Mouse (Mus musculus): Measurements from ENCODE around the gene Cenpv. TPM values are rescaled to one million over a fixed set of nuclear protein-coding genes. Genes with fewer than 3 reads are reported as not detected.

Gene Cenpv
- polyA plus RNA-seq, 1 experiment from 2014 or later: 86.3 TPM

DNA sequence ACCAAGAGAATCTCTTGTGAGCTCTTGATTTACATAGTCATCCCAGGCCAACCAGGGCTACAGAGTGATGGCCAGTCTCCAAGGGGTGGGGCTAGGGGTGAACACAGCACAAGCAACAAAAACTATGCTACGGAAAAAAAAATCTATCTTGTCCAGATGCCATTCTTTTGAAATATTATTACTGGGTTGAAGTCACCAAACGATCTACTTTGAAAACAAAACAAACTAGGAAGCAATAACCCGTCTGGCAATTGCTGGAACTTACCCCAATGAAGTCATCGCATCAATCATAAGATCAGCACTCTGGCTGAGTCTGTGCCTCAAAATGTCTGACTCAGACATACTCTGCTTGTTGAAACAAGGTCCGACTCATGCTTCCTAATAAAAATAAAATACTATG lies 10.7 kb upstream of the Cenpv start:
- Histone ChIP-seq H3K9me3 (ENCODE audit: control insufficient read depth, low read length) (no peaks in the 10 kb centered on the region), H3K4me3 (replicated peaks; ENCODE audit: low read length) (peak overlapping the region; percentile 66), H3K27ac (ENCODE audit: low read length) (peak overlapping the region; percentile 97), H3K4me2 (ENCODE audit: low read length) (peak overlapping the region; percentile 90), H3K4me1 (replicated peaks; ENCODE audit: control insufficient read depth, insufficient read depth, low read length) (peaks cover 21% of the 10 kb centered on the region), H3K27me3 (replicated peaks; ENCODE audit: control insufficient read depth, insufficient read depth, low read length) (no peaks in the 10 kb centered on the region), H3K9ac (replicated peaks; ENCODE audit: low read depth, low read length) (peak overlapping the region; percentile 97), H3K36me3 (ENCODE audit: control insufficient read depth, insufficient read depth) (peaks cover 2% of the 10 kb centered on the region; the same call in 1 of the 2 replicates)
- 10% methylated on average over 5 of the region's 5 CpGs for WGBS
- ATAC-seq: no peak

- Histone ChIP-seq H3K27me3 (replicated peaks; ENCODE audit: control insufficient read depth, insufficient read depth, low read length) (no peaks in the 10 kb centered on the region), H3K27ac (ENCODE audit: low read length) (no peak overlapping the region), H3K9ac (replicated peaks; ENCODE audit: low read depth, low read length) (no peak overlapping the region), H3K9me3 (ENCODE audit: control insufficient read depth, low read length) (no peaks in the 10 kb centered on the region), H3K4me3 (replicated peaks; ENCODE audit: low read length) (no peak overlapping the region), H3K4me1 (replicated peaks; ENCODE audit: control insufficient read depth, insufficient read depth, low read length) (peaks cover 5% of the 10 kb centered on the region), H3K4me2 (ENCODE audit: low read length) (no peak overlapping the region), H3K36me3 (ENCODE audit: control insufficient read depth, insufficient read depth) (no peaks in the 10 kb centered on the region)
- ATAC-seq: no peak
- 91% methylated on average over 3 of the region's 3 CpGs for WGBS
Observed at GRCm38 (mm10) chr11:62543991-62544390, 4.9 kb upstream of the Cenpv start.

DNA sequence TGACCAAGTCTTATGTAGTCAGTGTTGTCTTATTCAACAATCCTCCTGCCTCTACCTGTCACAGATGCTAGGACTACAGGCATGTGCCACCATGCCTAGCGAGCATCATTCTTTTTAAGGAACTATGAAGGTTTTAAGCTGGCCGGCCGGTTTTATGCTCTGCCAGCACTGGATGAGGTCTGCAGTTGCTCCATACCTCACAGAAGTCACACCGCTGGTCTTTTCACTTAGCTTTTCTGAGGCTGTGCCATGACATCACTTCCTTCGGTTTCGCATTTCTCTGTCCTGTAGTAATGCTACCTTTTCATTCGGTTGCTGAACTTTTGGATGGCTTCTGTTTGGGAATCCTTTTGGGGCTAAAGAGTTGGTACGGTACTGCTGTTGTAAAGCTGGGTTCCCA lies 2.5 kb upstream of the Cenpv start:
- no peak overlapping the region for H3K9ac ChIP-seq (replicated peaks; ENCODE audit: low read depth, low read length)
- no peaks in the 10 kb centered on the region for H3K27me3 ChIP-seq (replicated peaks; ENCODE audit: control insufficient read depth, insufficient read depth, low read length)
- H3K4me2 ChIP-seq (ENCODE audit: low read length): no peak overlapping the region
- H3K4me1 ChIP-seq (replicated peaks; ENCODE audit: control insufficient read depth, insufficient read depth, low read length): peaks cover 8% of the 10 kb centered on the region
- no peak for ATAC-seq
- no peaks in the 10 kb centered on the region for H3K9me3 ChIP-seq (ENCODE audit: control insufficient read depth, low read length)
- no peak overlapping the region for H3K27ac ChIP-seq (ENCODE audit: low read length)
- 86% methylated on average over 8 of the region's 8 CpGs for WGBS
- no peak overlapping the region for H3K4me3 ChIP-seq (replicated peaks; ENCODE audit: low read length)
- no peaks in the 10 kb centered on the region for H3K36me3 ChIP-seq (ENCODE audit: control insufficient read depth, insufficient read depth)

- Histone ChIP-seq H3K36me3 (ENCODE audit: control insufficient read depth, insufficient read depth) (no peaks in the 10 kb centered on the region), H3K27me3 (replicated peaks; ENCODE audit: control insufficient read depth, insufficient read depth, low read length) (no peaks in the 10 kb centered on the region), H3K27ac (ENCODE audit: low read length) (no peak overlapping the region), H3K9ac (replicated peaks; ENCODE audit: low read depth, low read length) (no peak overlapping the region), H3K4me2 (ENCODE audit: low read length) (no peak overlapping the region), H3K4me1 (replicated peaks; ENCODE audit: control insufficient read depth, insufficient read depth, low read length) (peaks cover 10% of the 10 kb centered on the region), H3K4me3 (replicated peaks; ENCODE audit: low read length) (no peak overlapping the region), H3K9me3 (ENCODE audit: control insufficient read depth, low read length) (no peaks in the 10 kb centered on the region)
- no peak for ATAC-seq
- 45% methylated on average over 2 of the region's 2 CpGs for WGBS
Observed at GRCm38 (mm10) chr11:62540969-62541368, 1.9 kb upstream of the Cenpv start.

DNA sequence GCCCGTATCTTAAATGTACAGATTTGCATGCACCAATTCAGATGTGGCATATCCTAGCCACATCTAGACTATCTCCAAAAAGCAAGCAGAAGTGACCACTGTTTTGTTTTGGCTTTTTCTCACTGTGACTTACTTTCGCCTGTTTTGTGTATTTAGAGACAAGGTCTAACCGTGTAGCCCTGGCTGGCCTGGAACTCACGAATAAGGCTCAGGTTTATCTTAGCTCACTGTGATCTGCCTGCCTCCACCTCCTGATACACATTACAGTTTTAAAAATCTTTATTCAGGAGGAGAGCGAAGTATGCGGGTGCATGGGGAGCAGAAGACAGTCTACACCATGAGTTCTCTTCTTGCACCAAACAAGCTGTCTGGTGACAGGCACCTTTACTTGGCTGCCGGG lies 1.1 kb upstream of the Cenpv start:
- no peaks in the 10 kb centered on the region for H3K27me3 ChIP-seq (replicated peaks; ENCODE audit: control insufficient read depth, insufficient read depth, low read length)
- 86% methylated on average over 7 of the region's 7 CpGs for WGBS
- H3K4me2 ChIP-seq (ENCODE audit: low read length): no peak overlapping the region
- H3K4me3 ChIP-seq (replicated peaks; ENCODE audit: low read length): no peak overlapping the region
- peaks cover 10% of the 10 kb centered on the region for H3K4me1 ChIP-seq (replicated peaks; ENCODE audit: control insufficient read depth, insufficient read depth, low read length)
- H3K36me3 ChIP-seq (ENCODE audit: control insufficient read depth, insufficient read depth): no peaks in the 10 kb centered on the region
- H3K27ac ChIP-seq (ENCODE audit: low read length): no peak overlapping the region
- ATAC-seq: no peak
- H3K9ac ChIP-seq (replicated peaks; ENCODE audit: low read depth, low read length): no peak overlapping the region
- no peaks in the 10 kb centered on the region for H3K9me3 ChIP-seq (ENCODE audit: control insufficient read depth, low read length)

- Histone ChIP-seq H3K4me3 (replicated peaks; ENCODE audit: low read length) (peak overlapping the region; percentile 77), H3K4me1 (replicated peaks; ENCODE audit: control insufficient read depth, insufficient read depth, low read length) (peaks cover 10% of the 10 kb centered on the region), H3K9ac (replicated peaks; ENCODE audit: low read depth, low read length) (peak overlapping the region; percentile 95), H3K9me3 (ENCODE audit: control insufficient read depth, low read length) (no peaks in the 10 kb centered on the region), H3K27me3 (replicated peaks; ENCODE audit: control insufficient read depth, insufficient read depth, low read length) (no peaks in the 10 kb centered on the region), H3K4me2 (ENCODE audit: low read length) (peak overlapping the region; percentile 82), H3K27ac (ENCODE audit: low read length) (peak overlapping the region; percentile 76), H3K36me3 (ENCODE audit: control insufficient read depth, insufficient read depth) (0 out of 2 replicates have a peak, but pooled peaks cover 2% of the 10 kb centered on the region)
- peak; percentile 84 for ATAC-seq
- under 1% methylated on average over 58 of the region's 73 CpGs for WGBS
Observed at GRCm38 (mm10) chr11:62538321-62539088, 556 bp downstream of the Cenpv start.

- Histone ChIP-seq H3K4me3 (replicated peaks; ENCODE audit: low read length) (peak overlapping the region; percentile 23), H3K36me3 (ENCODE audit: control insufficient read depth, insufficient read depth) (0 out of 2 replicates have a peak, but pooled peaks cover 6% of the 10 kb centered on the region), H3K27me3 (replicated peaks; ENCODE audit: control insufficient read depth, insufficient read depth, low read length) (no peaks in the 10 kb centered on the region), H3K27ac (ENCODE audit: low read length) (no peak overlapping the region), H3K9ac (replicated peaks; ENCODE audit: low read depth, low read length) (peak overlapping the region; percentile 2; the same call in 1 of the 2 replicates), H3K9me3 (ENCODE audit: control insufficient read depth, low read length) (no peaks in the 10 kb centered on the region), H3K4me2 (ENCODE audit: low read length) (peak overlapping the region; percentile 82), H3K4me1 (replicated peaks; ENCODE audit: control insufficient read depth, insufficient read depth, low read length) (peaks cover 10% of the 10 kb centered on the region)
- no peak for ATAC-seq
- 11% methylated on average over 7 of the region's 7 CpGs for WGBS
Observed at GRCm38 (mm10) chr11:62537590-62537989, 1.5 kb downstream of the Cenpv start.

GRCm38 (mm10) chr11:62537089-62537488 lies 2.0 kb downstream of the Cenpv start:
- Histone ChIP-seq H3K9me3 (ENCODE audit: control insufficient read depth, low read length) (no peaks in the 10 kb centered on the region), H3K36me3 (ENCODE audit: control insufficient read depth, insufficient read depth) (peaks cover 7% of the 10 kb centered on the region; the same call in 1 of the 2 replicates), H3K4me2 (ENCODE audit: low read length) (peak overlapping the region; percentile 82), H3K4me1 (replicated peaks; ENCODE audit: control insufficient read depth, insufficient read depth, low read length) (peaks cover 10% of the 10 kb centered on the region), H3K9ac (replicated peaks; ENCODE audit: low read depth, low read length) (no peak overlapping the region; the same call in 1 of the 2 replicates), H3K27ac (ENCODE audit: low read length) (no peak overlapping the region), H3K4me3 (replicated peaks; ENCODE audit: low read length) (peak overlapping the region; percentile 23), H3K27me3 (replicated peaks; ENCODE audit: control insufficient read depth, insufficient read depth, low read length) (no peaks in the 10 kb centered on the region)
- WGBS: 72% methylated on average over 8 of the region's 8 CpGs
- no peak for ATAC-seq

- Histone ChIP-seq H3K9ac (replicated peaks; ENCODE audit: low read depth, low read length) (no peak overlapping the region), H3K4me1 (replicated peaks; ENCODE audit: control insufficient read depth, insufficient read depth, low read length) (no peaks in the 10 kb centered on the region), H3K4me2 (ENCODE audit: low read length) (no peak overlapping the region), H3K27ac (ENCODE audit: low read length) (no peak overlapping the region), H3K9me3 (ENCODE audit: control insufficient read depth, low read length) (no peaks in the 10 kb centered on the region), H3K36me3 (ENCODE audit: control insufficient read depth, insufficient read depth) (peaks cover 10% of the 10 kb centered on the region), H3K4me3 (replicated peaks; ENCODE audit: low read length) (no peak overlapping the region), H3K27me3 (replicated peaks; ENCODE audit: control insufficient read depth, insufficient read depth, low read length) (no peaks in the 10 kb centered on the region)
- WGBS: 77% methylated on average over 2 of the region's 2 CpGs
- ATAC-seq: no peak
Observed at GRCm38 (mm10) chr11:62522283-62522682, 16.8 kb downstream of the Cenpv start.

All from forebrain, embryonic 16.5 days (tissue).